Mouse (Mus musculus) kidney, postnatal 0 days (tissue): ENCODE results near the gene Mef2d. TPM values are rescaled to one million over a fixed set of nuclear protein-coding genes. Genes with fewer than 3 reads are reported as not detected.

ENCODE experiments used
- ATAC-seq: fragments of 200-750 bp; cut with Nextera tagmentation; replicated peaks from 2 replicates; pipeline ENCODE4 v1.8.0; 2017; ENCODE audit warnings: low read depth, moderate number of reproducible peaks, moderate TSS enrichment, moderate library complexity; ENCODE audit not compliant: low FRiP score
- DNase-seq: peaks from one replicate; pipeline ENCODE4 v3.0.0-alpha.2; 2016; ENCODE audit warnings: low spot score
- H3K27ac ChIP-seq: fragments of 300-500 bp; sonication (generic); 2 replicates; pipeline ENCODE4 v1.5.1; 2014; ENCODE audit warnings: mild to moderate bottlenecking
- H3K27me3 ChIP-seq: fragments of 300-500 bp; sonication (generic); 2 replicates; pipeline ENCODE4 v1.6.1; 2014; ENCODE audit warnings: low read length, mixed read lengths; ENCODE audit not compliant: insufficient read depth
- H3K36me3 ChIP-seq: fragments of 300-500 bp; sonication (generic); 2 replicates; pipeline ENCODE4 v1.6.1; 2014; ENCODE audit warnings: low read length, mixed read lengths; ENCODE audit not compliant: insufficient read depth
- H3K4me1 ChIP-seq: fragments of 300-500 bp; sonication (generic); replicated peaks from 2 replicates; pipeline ENCODE4 v1.6.1; 2014; ENCODE audit warnings: antibody characterized with exemption, low read length, mixed read lengths; ENCODE audit not compliant: insufficient read depth
- H3K4me2 ChIP-seq: fragments of 300-500 bp; sonication (generic); 2 replicates; pipeline ENCODE4 v1.6.1; 2014; ENCODE audit warnings: mild to moderate bottlenecking, low read length, moderate library complexity, mixed read lengths
- H3K4me3 ChIP-seq: fragments of 300-500 bp; sonication (generic); replicated peaks from 2 replicates; pipeline ENCODE4 v1.5.1; 2014; ENCODE audit warnings: low read depth, low read length
- H3K9ac ChIP-seq: fragments of 300-500 bp; sonication (generic); 2 replicates; pipeline ENCODE4 v1.6.1; 2014; ENCODE audit warnings: low read depth, low read length
- H3K9me3 ChIP-seq: fragments of 300-500 bp; sonication (generic); replicated peaks from 2 replicates; pipeline ENCODE4 v1.6.1; 2016; ENCODE audit warnings: low read length, inconsistent platforms, mixed read lengths
- CTCF ChIP-seq: IDR thresholded peaks from 2 replicates; pipeline ENCODE4 v1.5.1; 2016; ENCODE audit warnings: antibody characterized with exemption, low read depth, mild to moderate bottlenecking, moderate library complexity
- WGBS: fragments of 180-500 bp; shearing (Covaris S2); extraction: QIAGEN DNeasy Blood & Tissue Kit; methylation state at CpG from one replicate; pipeline ENCODE4 v1.1.7; 2014; 5-methylcytosine and 5-hydroxymethylcytosine counted together
- polyA plus RNA-seq: library from polyadenylated mRNA; unstranded; fragments of >200 nt; fragmentation: Nextera tagmentation; extraction: Ambion mirVana; gene quantifications from 2 replicates; pipeline ENCODE4 v1.2.1, GENCODE M21; 2015

Gene Mef2d
- polyA plus RNA-seq, 1 experiment from 2014 or later, result 16.2 TPM

DNA sequence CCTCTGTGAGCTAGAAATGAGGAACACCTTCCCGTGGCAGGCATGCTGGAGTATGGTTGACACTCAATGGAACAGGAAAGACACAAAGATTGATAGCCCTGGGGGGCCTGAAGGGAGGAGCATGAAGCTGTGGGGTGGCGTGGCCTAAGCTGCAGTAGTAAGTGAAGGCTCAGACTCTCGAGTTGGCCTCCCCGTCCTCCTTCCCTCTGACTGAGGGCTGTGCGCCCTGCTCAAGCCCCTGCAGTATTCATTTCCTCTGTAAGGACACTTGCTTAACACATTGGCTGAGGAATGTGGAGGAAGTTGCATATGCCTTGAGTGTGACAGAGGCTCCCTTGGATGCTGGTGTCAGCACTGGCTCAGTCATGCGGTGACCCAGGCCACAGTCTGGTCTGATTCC, 39.6 kb upstream of the Mef2d start:
- Histone ChIP-seq H3K4me1 (no peaks in the 10 kb centered on the region), H3K27ac (peak overlapping the region; percentile 72; the same call in 1 of the 2 replicates), H3K9me3 (no peaks in the 10 kb centered on the region), H3K4me2 (no peak overlapping the region), H3K9ac (no peak overlapping the region), H3K36me3 (0 out of 2 replicates have a peak, but pooled peaks cover 10% of the 10 kb centered on the region), H3K27me3 (no peaks in the 10 kb centered on the region), H3K4me3 (no peak overlapping the region)
- 63% methylated on average over 6 of the region's 6 CpGs for WGBS
- TF ChIP-seq CTCF, result no peak
- ATAC-seq (0 out of 2 replicates have a peak, but pooled peaks have one; percentile 17), DNase-seq (peak; percentile 23)

DNA sequence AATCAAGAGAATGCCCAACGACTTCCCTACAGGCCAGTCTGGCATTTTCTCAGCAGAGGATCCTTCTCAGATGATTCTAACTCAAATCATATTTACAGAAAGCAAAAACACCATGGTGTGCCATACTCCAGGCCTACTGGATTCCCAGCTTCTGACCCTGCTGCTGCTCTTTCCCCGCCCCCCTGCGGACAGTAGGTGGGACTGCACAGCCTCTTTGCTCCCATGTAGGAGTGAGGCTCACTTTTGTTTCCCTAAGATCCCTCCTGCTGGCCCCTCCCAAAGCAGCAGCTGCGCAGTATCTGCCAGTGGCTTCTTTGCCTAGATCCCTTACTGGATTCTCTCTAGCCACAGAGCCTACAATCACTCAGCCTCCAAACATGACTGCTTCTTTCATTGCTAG, 36.0 kb upstream of the Mef2d start:
- ATAC-seq, result no peak
- no peak for TF ChIP-seq CTCF
- 90% methylated on average over 4 of the region's 4 CpGs for WGBS

DNA sequence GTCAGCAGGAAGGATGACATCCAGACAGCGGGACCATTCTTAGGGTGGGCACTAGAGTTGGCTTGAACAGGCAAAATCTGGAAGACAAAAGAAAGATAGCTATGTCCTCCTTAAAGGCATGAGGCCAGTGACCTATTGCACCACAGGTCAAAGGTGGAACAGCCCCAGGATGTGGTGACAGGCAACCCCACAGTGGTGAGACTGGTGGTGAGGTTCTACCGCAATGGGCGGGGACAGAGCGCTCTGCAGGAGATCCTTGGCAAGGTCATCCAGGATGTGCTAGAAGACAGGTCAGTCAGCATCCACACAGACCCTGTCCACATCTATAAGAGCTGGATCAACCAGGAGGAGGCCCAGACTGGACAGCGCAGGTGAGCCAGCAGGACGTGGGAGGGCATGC, 33.0 kb upstream of the Mef2d start:
- H3K36me3 ChIP-seq, result peaks cover 30% of the 10 kb centered on the region; the same call in 1 of the 2 replicates
- H3K4me1 ChIP-seq, result no peaks in the 10 kb centered on the region
- WGBS, result 95% methylated on average over 6 of the region's 6 CpGs
- no peak overlapping the region for H3K4me2 ChIP-seq
- ATAC-seq, result no peak
- no peaks in the 10 kb centered on the region for H3K9me3 ChIP-seq
- no peak for DNase-seq
- H3K27me3 ChIP-seq, result no peaks in the 10 kb centered on the region
- no peak overlapping the region for H3K4me3 ChIP-seq
- H3K27ac ChIP-seq, result no peak overlapping the region
- no peak overlapping the region for H3K9ac ChIP-seq
- no peak for TF ChIP-seq CTCF

More for the DNA sequence above, 36.0 kb upstream of the Mef2d start:
- Histone ChIP-seq H3K27me3 (no peaks in the 10 kb centered on the region), H3K4me3 (no peak overlapping the region), H3K9ac (no peak overlapping the region), H3K4me1 (no peaks in the 10 kb centered on the region), H3K36me3 (0 out of 2 replicates have a peak, but pooled peaks cover 18% of the 10 kb centered on the region), H3K4me2 (no peak overlapping the region), H3K9me3 (no peaks in the 10 kb centered on the region), H3K27ac (no peak overlapping the region)
- no peak for DNase-seq

DNA sequence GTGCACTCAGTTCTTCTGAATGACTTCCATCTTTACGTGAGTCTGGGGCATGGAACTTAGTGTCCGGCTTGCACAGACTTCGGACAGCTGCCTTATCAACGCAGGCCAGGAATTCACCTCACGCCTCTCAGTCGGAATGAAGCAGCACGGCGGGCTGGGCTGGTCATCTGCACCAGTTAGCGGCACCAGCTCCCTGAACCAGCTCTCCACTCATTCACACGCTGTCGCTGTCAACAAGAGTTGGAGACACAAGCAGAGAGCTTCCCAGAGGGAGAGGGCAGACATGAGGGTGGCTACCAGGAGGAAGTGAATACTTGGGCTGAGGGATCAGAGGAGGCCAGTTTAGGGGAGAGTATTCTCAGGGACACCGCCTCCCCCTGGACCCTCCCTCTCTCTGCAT, 27.8 kb upstream of the Mef2d start:
- ATAC-seq, result no peak
- no peaks in the 10 kb centered on the region for H3K9me3 ChIP-seq
- WGBS, result 91% methylated on average over 12 of the region's 12 CpGs

DNA sequence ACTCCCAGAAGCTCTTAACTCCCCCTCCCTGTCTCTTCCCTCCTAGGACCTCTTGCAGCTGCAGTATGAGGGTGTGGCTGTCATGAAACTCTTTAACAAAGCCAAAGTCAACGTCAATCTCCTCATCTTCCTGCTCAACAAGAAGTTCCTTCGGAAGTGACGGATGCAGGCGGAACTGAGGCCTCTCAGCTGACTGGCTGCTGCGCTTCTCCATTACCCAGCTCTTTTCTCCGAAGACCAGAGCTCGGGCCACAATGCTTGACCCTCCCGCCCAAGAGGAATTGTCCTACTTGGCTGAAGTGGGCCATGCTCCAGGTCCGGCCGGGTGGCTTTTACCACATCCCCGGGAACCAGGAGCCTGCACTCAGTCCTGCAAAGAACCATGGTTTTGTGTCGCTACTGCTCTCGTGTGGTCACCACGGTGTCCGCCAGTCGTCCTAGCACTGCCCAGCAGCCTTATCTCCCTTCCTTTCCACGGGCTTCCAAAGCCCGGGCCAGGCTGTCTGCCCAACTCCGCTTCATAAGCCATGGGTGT, 22.0 kb upstream of the Mef2d start:
- ATAC-seq, result no peak
- no peak for TF ChIP-seq CTCF

More for the DNA sequence above, 27.8 kb upstream of the Mef2d start:
- no peaks in the 10 kb centered on the region for H3K27me3 ChIP-seq
- no peaks in the 10 kb centered on the region for H3K4me1 ChIP-seq
- H3K9ac ChIP-seq, result no peak overlapping the region
- no peak overlapping the region for H3K4me3 ChIP-seq
- DNase-seq, result no peak
- TF ChIP-seq CTCF, result no peak
- no peak overlapping the region for H3K4me2 ChIP-seq
- H3K36me3 ChIP-seq, result peaks cover 26% of the 10 kb centered on the region; the same call in 1 of the 2 replicates
- H3K27ac ChIP-seq, result no peak overlapping the region

DNA sequence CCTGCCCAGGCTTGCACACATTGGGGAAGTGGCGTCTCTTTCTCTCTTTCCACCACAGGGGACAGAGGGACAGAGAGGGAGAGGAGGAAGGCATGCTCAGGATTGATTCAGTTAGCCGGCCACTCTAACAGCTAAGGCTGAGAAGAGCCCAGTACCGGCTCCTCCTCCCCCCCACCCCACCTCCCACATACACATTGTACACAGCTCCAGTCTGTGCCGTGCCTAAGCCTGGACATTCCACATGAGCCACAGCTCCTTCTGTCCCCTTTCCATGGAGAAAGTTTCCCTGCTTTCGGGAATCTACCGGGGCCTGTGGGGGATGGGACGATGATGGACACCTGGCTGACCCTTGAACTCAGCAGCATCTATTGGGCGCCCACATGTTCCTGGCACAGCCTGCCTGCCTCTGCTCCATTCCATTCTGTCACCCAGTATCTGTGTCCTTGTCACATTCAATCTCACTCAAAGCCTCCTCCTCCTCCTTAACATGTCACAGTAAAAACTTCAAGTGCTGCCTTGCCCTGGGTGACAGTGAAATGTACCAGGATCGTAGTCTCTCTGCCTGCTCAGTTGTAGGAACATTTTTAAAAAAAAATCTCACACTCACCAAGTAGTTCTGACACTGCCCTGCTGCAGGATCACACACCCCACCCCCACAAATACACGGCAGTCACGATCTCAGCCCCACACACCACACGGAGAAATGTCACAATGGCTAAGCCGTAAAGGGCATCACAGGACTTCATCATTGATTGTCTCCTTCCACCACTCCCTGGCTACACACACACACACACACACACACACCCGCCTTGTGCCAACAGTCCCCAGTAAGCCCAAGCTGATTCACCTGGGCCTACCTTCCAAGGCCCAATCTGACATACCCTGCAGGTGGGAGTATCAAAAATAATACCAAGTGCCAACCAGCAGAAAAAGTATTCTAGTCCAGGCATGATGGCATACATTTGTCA, 20.7 kb upstream of the Mef2d start:
- H3K4me2 ChIP-seq, result no peak overlapping the region
- TF ChIP-seq CTCF, result no peak
- H3K9me3 ChIP-seq, result no peaks in the 10 kb centered on the region
- H3K4me3 ChIP-seq, result no peak overlapping the region
- no peak overlapping the region for H3K27ac ChIP-seq
- WGBS, result 53% methylated on average over 14 of the region's 14 CpGs
- H3K9ac ChIP-seq, result no peak overlapping the region
- no peaks in the 10 kb centered on the region for H3K4me1 ChIP-seq
- H3K27me3 ChIP-seq, result no peaks in the 10 kb centered on the region
- ATAC-seq, result no peak
- 0 out of 2 replicates have a peak, but pooled peaks cover 5% of the 10 kb centered on the region for H3K36me3 ChIP-seq
- no peak for DNase-seq

More for the DNA sequence above, 22.0 kb upstream of the Mef2d start:
- Histone ChIP-seq H3K36me3 (peaks cover 12% of the 10 kb centered on the region; the same call in 1 of the 2 replicates), H3K9me3 (no peaks in the 10 kb centered on the region), H3K4me2 (no peak overlapping the region), H3K4me3 (no peak overlapping the region), H3K27me3 (no peaks in the 10 kb centered on the region), H3K4me1 (no peaks in the 10 kb centered on the region), H3K9ac (no peak overlapping the region), H3K27ac (no peak overlapping the region)
- no peak for DNase-seq
- WGBS, result 85% methylated on average over 19 of the region's 19 CpGs
